Mouse (Mus musculus) retina, postnatal 1 day (tissue): Measurements from ENCODE around the gene Uqcrc2.

Experiments used
- DNase-seq: peaks from one replicate; pipeline ENCODE4 v3.0.0-alpha.2; 2012

Gene Uqcrc2

DNA sequence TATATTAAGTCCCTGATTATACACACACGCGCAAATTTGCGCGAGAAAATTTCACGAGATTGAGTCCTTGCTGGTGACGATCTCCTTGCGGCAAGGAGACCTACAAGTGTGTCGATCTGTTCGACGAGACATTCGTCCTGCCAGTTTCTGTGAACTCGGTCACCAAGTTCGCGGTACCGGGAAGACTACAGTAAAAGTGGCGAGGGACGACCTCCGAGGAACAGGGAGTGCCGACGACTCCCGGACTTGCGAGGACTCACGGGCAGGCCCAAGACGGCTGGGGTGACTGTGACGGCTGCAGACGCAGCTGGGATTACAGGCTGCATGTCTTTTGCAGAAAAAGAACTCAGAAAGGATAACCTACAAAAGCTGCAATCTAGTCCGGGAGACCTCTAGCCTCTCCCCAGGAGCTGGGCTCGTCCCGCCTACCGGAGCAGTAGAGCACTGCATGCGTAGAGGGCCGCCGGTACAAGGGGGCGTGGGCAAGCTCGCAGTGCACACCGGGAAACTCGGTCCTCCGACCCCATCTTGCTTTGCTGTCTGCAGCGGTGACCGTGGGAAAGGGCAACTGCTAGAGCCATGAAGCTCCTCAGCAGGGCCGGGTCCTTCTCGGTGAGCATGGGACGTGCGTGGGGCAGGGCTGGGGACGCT lies at the start of gene Uqcrc2:
Gene Uqcrc2 (plus strand): TSS at position 466 of the 651 bp plus-strand sequence.
- DNase-seq: peak; percentile 95

DNA sequence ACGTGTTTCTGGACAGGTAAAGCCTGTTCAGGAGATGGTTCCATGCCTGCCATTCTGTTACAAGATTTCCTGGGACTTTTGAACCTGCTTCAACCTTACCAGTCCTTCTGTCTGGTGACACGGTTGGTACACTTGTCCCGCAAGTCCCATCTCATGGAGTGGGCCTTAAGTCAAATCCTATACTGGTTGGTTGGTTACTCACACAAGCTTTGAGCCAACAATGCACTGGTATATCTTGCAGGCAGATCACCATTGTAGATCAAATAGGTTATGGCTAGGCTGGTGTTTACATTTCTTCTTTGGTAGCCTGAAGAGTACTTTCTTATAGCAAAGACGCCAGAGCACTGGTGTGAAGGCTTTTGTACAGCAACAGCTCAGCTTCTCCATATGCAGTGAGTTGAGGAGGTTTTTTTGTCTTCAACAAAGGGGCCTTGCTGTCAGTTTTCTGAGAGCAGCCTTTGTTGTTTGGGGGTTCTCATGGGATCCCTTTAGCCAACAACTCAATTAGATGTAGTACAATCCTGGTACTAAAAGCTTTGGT lies 37.7 kb upstream of the Uqcrc2 start:
- peak; percentile 50 for DNase-seq

DNA sequence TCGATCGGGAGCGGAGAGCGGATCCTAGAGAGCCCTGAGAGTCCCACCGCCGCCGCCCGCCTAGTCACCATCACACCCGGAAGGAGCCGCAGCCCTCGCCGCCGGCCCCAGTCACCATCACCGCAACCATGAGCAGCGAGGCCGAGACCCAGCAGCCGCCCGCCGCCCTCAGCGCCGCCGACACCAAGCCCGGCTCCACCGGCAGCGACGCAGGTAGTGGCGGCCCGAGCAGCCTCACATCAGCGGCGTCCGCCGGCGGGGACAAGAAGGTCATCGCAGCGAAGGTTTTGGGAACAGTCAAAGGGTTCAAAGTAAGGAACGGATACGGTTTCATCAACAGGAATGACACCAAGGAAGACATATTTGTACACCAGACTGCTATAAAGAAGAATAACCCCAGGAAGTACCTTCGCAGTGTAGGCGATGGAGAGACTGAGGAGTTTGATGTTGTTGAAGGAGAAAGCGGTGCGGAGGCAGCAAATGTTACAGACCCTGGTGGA lies 37.2 kb upstream of the Uqcrc2 start:
- DNase-seq: peak; percentile 48

DNA sequence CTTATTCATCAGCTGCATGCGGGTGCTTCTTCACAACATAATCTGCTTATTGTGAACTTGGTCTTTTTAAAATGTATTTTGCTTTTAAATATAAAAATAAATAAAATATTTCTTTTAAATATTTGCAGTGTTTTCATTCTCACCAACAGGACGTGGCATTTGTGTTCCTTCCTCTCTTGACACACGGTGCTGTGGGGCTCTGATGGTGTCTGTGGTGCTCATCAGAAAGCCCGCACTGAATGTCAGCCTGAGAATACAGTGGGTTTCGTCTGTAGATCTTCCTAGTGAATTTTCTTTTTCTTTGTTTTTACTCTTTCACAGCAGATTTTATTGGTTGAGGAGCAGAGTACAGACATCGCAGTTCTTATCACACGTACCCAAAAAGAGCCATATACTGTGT lies 36.6 kb upstream of the Uqcrc2 start:
- no peak for DNase-seq

DNA sequence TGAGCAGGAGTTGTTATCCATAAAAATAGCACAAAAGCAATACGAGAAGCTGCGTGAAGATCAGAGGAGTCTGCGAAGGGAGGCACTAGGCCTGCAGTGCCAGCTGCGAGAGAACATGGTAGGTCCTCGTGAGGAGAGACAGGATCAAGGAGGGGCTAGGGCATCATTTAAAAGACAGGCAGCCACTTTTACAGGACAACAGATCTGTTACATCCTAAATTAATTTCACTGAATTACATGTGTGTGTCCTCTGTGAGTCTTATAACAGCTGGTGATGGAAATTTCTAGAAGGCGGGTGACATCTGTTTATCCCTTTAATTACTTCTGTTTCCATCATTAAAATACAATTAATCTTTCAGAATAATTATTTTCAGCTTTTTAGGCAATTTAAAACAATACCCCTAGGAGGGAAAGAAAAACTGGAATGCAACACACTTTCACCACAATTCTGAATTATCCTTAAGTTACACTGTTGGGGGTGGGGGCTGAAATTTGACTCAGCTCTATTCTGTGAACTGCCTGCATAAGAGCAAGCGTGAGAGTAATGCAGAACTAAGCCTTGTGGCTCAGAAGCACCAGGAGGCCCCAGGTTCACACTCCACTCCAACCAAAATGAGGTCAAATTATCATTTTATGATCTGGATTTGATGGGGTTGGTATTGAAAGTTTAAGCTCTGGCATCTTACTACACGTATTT lies 14.8 kb upstream of the Uqcrc2 start:
- no peak for DNase-seq

DNA sequence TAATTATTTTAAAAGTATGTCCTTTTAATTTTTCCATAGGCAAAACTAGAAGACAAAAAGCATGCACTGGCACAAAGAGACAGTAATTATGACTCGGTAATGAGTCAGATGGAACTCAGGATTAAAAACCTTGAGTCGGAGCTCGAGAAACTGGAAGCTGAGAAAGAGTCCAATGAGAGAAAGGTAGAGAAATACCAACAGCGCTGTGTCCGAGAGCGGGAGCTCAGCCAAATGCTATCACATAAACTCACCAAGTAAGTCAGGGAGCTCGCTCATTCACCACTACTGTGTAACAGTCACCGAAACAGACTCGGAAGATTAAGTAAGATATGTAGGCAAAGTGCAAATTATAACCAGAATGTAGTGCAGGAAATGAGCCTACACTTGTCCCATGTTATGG lies 14.1 kb upstream of the Uqcrc2 start:
- no peak for DNase-seq

DNA sequence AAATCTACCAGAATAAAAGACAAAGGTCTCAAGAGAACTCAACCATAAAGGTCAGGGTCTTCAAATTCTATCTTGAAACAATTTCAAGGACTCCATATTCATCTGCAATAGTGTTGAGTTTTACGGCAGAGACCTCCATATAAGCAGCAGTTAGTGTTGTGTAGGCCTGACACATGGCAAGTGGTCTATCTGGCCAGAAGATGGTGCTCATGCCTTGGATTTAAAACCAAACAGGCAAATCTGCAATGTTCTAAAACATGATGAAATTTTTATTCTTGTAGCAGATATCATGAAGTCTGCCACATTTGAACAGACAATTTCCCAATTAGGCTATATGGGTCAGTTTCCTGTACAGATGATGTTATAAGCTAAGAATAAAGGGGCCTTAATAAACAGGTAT lies 2.5 kb upstream of the Uqcrc2 start:
- peak; percentile 34 for DNase-seq

DNA sequence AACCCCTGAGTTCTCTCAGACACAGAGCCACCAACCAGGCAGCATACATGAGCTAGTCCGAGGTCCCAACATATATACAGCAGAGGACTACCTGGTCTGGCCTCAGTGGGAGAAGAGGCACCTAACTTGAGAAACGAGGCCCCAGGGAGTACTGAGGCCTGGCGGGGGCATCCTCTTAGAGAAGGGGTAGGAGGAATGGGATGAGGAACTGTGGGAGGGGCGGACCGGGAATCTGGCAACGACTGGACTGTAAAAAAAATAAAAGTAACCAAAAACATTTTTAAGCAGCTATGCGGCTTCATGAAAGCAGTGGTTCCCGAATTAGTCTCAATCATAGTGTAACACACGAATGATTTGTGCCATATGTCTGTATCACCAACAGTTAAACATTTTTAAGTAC lies 675 bp upstream of the Uqcrc2 start:
- DNase-seq: peak; percentile 18

DNA sequence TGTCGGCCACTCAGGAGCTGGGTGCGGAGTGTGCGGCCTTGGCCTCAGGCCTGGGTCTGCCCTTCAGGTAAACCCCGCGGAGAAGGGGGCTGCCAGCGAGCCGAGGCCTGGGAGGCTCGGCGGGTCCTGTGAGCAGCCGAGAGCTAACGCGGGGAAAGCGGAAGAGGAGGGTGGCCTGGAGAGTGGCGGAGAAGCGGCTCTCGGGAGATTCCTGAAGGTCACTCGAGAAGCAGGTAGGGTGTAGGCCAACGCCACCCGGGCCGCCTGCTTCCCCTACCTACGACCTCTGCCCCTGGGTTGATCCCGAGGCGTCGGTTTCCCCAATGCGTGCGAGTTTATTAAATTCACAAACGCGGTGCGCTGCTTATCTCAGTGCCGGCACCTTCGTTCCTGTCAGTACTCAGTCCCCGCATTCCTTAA lies 396 bp downstream of the Uqcrc2 start:
- DNase-seq: no peak

DNA sequence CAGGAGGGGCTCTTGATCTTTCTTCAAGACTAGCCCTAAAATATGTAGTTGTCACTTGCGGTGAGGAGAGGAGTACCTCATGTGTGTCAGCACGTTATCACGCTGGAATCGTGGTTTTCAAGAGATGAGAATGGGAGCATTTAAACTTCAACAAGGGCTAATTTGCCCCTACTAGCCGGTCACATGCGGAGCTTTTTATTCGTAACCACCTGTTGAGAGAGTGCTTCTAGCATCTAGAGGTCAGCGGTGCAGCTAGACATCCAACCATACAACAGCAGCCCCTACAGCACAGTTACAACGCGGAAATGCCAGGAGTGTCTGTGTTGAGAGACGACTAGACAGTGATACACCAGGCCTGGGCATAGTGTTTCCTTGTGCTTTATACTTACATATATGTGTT lies 845 bp downstream of the Uqcrc2 start:
- peak; percentile 24 for DNase-seq

DNA sequence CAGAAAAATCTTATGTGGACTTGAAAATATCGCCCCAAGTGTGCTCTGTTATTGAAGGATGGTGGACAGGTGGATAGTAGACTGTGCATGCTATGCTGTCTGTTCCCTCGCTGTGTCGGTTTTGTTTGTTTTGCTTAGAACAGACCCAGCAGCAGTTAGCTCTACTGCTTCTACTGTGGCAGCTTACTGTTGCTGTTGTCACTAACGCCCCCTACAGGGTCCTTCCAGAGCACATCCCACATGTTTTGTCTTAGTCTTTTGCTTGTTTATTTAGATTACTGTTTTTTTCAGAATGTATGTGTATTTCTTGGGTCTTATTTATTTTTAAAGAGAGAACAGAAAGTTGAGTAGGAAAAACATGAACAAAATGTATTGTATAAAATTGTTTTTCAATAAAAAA lies 8.2 kb downstream of the Uqcrc2 start:
- no peak for DNase-seq

DNA sequence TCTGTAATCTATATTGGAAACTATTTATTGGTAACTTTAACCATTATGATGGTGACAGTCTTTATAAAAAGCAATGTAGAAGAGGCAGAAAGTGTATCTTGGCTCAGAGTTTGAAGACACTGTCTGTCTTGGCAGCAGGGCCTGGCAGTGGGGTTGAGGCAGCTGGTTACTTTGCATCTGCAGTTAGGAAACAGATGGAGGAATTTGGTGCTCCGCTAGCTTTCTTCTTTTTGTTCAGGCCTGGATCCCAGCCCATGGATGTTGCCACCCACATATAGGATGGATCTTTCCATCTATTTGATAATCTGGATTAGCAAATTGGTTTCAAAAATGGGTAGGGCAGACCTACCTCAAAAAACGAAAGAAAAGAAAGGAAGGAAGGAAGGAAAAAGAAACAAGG lies 12.9 kb downstream of the Uqcrc2 start:
- no peak for DNase-seq

DNA sequence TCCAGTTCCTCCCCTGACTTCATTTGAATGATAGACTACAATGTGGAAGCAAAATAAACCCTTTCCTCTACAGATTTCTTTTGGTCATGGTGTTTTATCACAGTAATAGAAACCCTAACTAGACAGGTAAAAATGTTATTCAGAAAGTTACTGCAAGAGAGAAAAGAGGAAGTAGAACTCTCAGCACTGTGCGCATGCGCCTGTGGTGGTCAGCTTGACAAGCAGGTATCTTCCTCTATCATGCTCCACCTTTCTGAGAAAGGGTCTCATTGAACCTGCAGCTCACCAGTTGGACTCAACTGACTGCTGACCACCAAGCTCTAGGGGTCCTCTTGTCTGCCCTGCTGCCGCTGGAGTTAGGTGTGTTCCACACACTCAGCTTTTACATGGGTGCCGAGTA lies 27.1 kb downstream of the Uqcrc2 start:
- no peak for DNase-seq

DNA sequence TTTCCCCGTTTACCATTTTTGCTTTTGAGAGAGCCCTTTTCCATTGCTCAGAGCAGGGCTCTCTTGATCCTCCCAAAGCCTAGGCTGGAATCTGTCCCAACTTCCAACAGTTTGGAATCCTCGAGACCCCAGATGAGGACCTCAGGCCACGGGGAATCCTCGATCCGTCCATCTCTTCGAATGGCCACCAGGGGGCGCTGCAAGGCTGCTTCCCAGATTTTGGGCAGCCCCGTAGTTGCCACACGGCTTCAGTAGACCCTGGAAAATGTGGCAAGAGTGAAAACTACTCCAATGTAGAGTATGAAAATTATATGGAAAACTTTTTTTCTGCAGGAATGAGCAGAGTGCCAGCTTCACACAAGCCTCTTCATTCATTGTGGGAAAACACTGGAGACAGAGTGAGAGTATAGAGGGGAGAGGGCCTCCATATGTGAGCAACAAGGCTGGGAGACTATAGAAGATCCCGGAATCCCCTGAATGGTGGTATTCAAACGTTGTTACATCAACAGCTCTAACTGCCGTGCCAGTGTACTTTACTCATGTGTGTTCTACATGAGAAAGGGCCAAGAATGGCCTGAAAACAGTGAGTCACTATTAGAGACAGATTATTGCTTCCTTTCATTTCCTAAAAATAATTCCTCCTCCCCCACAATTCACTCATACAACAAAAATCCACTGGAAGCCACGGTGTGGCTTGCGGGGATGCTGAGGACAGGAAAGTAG lies 35.3 kb downstream of the Uqcrc2 start, which contains the start of gene Pdzd9:
Gene Pdzd9 (minus strand): TSS at position 191 of the 723 bp plus-strand sequence.
- DNase-seq: peak; percentile 77

DNA sequence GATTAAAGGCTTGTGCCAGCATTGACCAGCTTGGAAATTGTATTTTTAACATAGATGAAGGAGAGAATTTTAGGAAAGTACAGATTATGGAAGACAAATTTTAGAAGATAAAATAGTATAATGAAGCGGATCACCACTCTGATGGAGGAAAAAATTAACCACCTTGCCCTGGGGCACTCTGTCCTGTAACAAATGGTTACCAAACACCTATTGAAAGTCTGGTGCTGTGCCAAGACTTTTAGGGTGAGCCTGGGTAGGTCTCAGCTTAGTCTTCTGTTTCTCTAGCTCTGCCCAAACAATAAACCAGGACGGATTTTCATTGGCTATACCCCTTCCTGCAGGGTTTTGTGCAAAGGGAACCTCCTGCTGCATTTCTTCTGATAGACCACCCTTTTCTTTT lies 36.3 kb downstream of the Uqcrc2 start:
- DNase-seq: no peak

DNA sequence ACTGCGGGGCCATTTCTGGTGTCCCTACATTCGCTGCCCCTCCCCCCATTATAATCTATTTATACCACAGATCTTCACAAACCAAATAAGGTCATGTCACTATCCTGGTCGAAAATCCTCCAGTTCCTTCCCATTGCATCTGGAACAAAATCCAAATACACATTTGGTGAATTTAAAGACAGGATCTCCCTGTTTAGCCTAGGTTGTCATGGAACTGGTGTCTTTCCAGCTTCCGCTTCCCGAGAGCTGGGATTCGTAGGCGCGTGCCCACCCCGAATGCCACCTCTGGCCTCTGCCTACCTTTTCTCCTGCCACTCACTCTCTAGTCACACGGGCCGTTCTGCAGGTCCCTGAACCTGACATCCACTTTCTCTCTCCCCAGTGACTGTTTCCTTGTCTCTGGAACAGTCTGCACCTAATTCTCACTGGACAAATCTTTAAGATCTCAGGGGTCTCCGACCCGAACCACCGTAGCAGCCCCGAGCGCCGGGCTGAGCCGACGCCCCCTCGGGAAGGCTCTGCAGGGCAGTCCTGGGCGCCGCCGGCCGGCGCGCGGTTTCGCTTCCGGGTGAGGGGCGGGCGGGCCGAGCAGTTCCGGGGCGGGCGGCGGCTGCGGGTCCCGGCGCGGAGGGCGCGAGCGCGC lies 42.1 kb downstream of the Uqcrc2 start, which contains the start of gene Mosmo:
Gene Mosmo (plus strand): TSS at position 618 of the 643 bp plus-strand sequence.
- peak; percentile 85 for DNase-seq

DNA sequence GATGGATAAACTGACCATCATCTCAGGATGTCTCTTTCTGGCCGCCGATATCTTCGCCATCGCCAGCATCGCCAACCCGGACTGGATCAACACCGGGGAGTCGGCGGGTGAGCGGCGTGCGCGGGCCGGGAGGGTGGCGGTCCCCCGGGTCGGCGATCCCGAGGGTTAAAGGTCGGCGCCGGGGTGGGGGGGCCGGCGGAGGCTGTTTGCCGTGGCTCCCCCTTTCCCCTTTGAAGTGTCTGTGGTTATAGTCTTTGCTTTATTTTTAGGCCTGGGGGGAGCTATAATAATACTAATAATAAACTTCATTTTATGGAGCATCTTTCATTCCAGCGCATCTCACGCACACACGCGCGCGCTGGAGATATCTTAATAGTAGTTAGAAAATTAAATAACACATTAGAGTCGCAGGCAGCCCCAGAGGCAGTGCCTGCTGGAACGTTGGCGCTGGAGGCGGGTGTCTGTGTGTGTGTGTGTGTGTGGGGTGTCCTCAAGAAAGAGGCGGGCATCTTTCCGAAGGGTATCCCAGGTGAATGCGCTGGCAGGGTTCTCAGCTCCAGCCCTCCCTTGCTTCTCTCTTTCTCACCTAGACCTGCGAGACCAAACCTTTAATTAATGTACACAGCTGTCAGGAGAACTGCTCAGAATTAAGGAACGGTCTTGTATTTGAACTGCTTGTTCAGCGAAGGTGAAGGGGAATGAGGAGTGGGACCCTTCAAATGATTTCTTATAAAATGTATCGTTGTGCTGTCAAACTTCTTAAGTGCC lies 43.0 kb downstream of the Uqcrc2 start:
- peak; percentile 41 for DNase-seq

DNA sequence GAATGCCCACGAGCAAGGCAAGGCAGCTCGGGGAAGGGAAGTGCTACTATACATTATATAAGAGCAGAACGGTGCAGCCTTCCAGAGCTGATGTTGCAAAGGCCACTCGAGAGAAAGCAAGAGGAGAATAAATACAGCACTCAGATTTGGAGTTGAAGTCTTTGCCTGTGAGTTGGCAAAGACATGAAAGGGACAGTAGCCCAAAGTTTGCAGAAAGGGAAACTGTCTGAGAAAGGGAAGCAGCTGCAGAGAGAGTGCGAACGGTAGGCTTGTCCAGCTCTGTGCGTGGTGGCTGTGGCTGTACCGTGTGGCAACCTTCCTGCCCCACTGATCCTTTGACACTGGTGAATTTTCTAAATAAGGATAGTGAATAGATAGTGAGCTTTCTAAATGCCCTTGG lies 44.0 kb downstream of the Uqcrc2 start:
- no peak for DNase-seq

DNA sequence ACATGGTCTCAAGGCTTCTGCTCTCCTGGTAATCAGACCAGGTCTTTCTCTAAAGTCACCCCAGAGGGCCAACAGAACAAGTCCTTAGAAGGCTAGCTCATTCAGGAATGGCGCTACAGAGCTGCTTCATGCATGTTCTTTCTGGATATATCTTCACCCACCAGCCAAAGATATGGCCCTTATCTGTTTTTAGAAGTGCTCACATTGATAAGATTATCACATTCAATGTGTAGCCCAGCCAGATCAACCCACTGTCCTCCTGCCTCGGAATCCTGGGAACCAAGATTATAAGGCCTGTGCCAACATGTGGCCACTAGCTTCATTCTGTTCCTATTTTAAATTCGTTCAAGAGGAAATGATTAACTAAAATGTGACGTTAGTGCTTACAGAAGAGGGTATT lies 47.0 kb downstream of the Uqcrc2 start:
- no peak for DNase-seq

DNA sequence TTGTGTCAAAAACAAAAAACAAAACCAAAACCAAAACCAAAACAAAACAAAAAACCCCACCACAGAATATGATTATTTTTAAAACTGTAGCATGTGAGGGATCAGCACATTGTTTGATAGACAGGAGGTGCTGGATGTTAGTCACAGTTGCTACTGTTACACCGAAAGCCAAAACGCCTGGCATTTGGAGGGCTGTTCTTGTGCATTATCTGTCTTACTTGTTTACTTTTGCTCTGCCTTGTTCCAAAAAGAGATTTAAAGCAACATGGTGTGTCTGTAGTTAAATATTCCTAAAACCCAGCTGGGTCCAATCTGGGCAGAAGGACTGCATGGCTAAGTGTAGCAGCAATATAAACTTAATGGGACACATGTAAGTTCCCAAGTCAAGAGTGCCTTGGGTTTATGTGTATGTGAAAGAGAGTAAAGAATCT lies 49.8 kb downstream of the Uqcrc2 start:
- DNase-seq: no peak

DNA sequence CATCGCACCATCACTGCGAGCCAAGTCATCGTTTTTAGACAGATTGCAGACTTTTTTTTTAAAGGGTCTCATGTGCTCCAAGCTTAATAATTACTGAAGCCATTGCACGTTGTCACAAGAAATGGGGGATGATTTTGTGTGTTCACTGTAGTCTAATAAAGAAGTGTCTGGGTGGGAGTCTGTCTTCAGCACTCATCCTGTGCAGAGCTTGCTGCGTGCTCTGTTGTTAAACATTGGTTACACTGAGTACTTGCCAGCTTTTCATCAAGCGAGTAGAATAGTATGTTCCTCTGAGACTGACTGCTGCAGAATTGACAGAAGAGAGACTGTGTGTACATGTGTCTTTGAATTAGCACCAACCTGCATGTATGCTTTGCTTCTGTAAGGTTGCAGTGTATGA lies 50.3 kb downstream of the Uqcrc2 start:
- no peak for DNase-seq

DNA sequence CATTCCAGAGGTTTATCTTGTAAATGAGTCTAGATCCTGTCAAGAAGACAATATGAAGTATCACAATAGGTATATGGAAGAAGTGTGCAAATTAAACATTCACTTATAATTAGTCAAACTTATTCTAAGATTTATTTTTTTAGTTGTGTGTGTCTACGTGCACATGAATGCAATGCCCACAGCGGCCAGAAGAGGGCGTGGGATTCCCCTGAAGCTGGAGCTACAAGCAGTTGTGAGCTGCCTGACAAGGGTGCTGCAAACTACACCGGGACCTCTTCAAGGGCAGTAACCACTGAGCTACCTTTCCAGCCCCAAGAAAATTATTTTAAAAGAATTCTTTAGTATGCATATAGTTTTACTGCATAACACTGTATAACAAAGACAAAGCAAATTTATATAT lies 55.7 kb downstream of the Uqcrc2 start:
- no peak for DNase-seq
